10 mouse cellular contexts compared by ENCODE assay signal in the genomic region with DNA sequence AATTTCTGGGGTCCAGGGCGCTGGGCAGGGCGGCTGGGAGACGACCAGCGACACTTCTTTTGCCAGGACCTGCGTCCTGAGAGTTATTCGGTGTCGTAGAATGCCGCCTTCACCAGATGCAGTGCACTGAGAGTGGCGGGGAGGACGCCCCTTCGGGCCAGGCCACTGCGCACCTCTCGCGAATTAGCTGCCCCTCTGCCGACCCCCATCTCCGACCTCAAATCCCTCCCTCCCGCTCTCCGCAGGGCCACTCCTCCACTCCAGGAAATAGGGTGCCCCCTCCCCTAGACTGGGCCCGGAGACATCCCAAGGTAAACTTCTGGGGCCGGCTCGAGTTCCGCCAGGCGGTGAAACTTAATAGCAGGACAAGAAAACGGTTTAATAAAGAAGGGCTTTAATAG. TPM values are rescaled to one million over a fixed set of nuclear protein-coding genes. Genes with fewer than 3 reads are reported as not detected.
DNase-seq lines count a peak whose midpoint lies in the region; ATAC-seq and TF ChIP-seq lines count a peak whose summit lies in the region.
"Had no signal": no experiment of that assay in that cellular context is flagged by ENCODE, and none has a peak within 500 bp of the region (broad histone marks: within the 10 kb centered on the region; RNA-seq: fewer than 3 reads in every experiment).

No protein-coding gene starts in this region.

- peak overlapping the region in 1 of 2 experiments; percentile 16; a peak in 1 of 4 replicates for H3K4me3 ChIP-seq in heart, embryonic 14.5 days (ENCODE audit: control insufficient read depth in 1 of 2, insufficient read depth in 1 of 2, low read depth in 1 of 2, low read length in 2 of 2)
- H3K4me3 ChIP-seq in testis, adult 2 months (ENCODE audit: control insufficient read depth, low read depth, low read length), result peak overlapping the region; percentile 13; the same call in 1 of the 2 replicates
- peak overlapping the region; percentile 26; the same call in 1 of the 2 replicates for H3K4me3 ChIP-seq in limb, embryonic 10.5 days

- peaks cover 94% of the 10 kb centered on the region for H3K27me3 ChIP-seq in heart, embryonic 14.5 days (ENCODE audit: control insufficient read depth, insufficient read depth, low read length)
- H3K27me3 ChIP-seq in testis, adult 2 months (ENCODE audit: control insufficient read depth, insufficient read depth, low read length), result peaks cover 11% of the 10 kb centered on the region
- peaks cover 100% of the 10 kb centered on the region for H3K27me3 ChIP-seq in limb, embryonic 10.5 days (ENCODE audit: low read depth, poor library complexity, severe bottlenecking)

- no peaks in the 10 kb centered on the region for H3K36me3 ChIP-seq in heart, embryonic 14.5 days (ENCODE audit: control insufficient read depth, insufficient read depth, low read length)
- no peaks in the 10 kb centered on the region for H3K36me3 ChIP-seq in testis, adult 2 months (ENCODE audit: control insufficient read depth, insufficient read depth, low read length)
- no peaks in the 10 kb centered on the region for H3K36me3 ChIP-seq in limb, embryonic 10.5 days

- peaks cover 5 to 24% of the 10 kb centered on the region in 2 experiments; a peak in 3 of 4 replicates for H3K4me1 ChIP-seq in heart, embryonic 14.5 days (ENCODE audit: control insufficient read depth in 2 of 2, insufficient read depth in 2 of 2, low read length in 2 of 2)
- H3K4me1 ChIP-seq in testis, adult 2 months (ENCODE audit: control insufficient read depth, insufficient read depth, low read length), result peaks cover 38% of the 10 kb centered on the region
- peaks cover 45% of the 10 kb centered on the region for H3K4me1 ChIP-seq in limb, embryonic 10.5 days

- no peak overlapping the region for H3K27ac ChIP-seq in heart, embryonic 14.5 days (replicated peaks in 1 of 2; ENCODE audit: control insufficient read depth in 1 of 2, insufficient read depth in 1 of 2, low read depth in 2 of 2, low read length in 2 of 2)
- H3K27ac ChIP-seq in testis, adult 2 months (ENCODE audit: control insufficient read depth, insufficient read depth, low read depth, low read length), result no peak overlapping the region
- no peak overlapping the region for H3K27ac ChIP-seq in limb, embryonic 10.5 days

- no peak for TF ChIP-seq CTCF in testis, adult 2 months (IDR thresholded peaks at IDR 0.05; ENCODE audit: control insufficient read depth, insufficient read depth, insufficient replicate concordance, low read depth, low read length)

- no peaks in the 10 kb centered on the region for H3K9me3 ChIP-seq in heart, embryonic 14.5 days (ENCODE audit: control insufficient read depth, low read length)
- no peaks in the 10 kb centered on the region for H3K9me3 ChIP-seq in limb, embryonic 10.5 days (replicated peaks)

- ATAC-seq in heart, embryonic 14.5 days (ENCODE audit: insufficient number of reproducible peaks, insufficient read depth, low FRiP score, low read depth), result no peak
- no peak for ATAC-seq in granulocyte monocyte progenitor cell, adult 5-6 weeks (replicated peaks; ENCODE audit: poor library complexity, severe bottlenecking)

- no peak for TF ChIP-seq POLR2A in testis, adult 2 months (IDR thresholded peaks at IDR 0.05; ENCODE audit: control insufficient read depth, low read depth, low read length)

- DNase-seq in heart, postnatal 25 days (ENCODE audit: low spot score), result no peak
- DNase-seq in testis, postnatal 10 days (ENCODE audit: low spot score), result no peak
- peak; percentile 65 for DNase-seq in limb, embryonic 10.5 days (ENCODE audit: low spot score)
- DNase-seq in c-Kit-positive CD71-positive TER-119-positive erythroid progenitor cells, embryonic 14.5 days (ENCODE audit: low spot score), result no peak
- no peak for DNase-seq in cerebellum, postnatal 10 days
- DNase-seq: adrenal gland, adult 8-10 months had no signal

- peak overlapping the region; percentile 32 for H3K4me2 ChIP-seq in heart, embryonic 14.5 days (ENCODE audit: low read length)

- WGBS in heart, embryonic 14.5 days, result 2% methylated on average over 24 of the region's 24 CpGs
- WGBS in limb, embryonic 10.5 days, result under 1% methylated on average over 24 of the region's 24 CpGs

- no peak overlapping the region for H3K9ac ChIP-seq in heart, embryonic 14.5 days (ENCODE audit: low read length)

- intact Hi-C loops in heart, postnatal 25 days (cut with DNase I), result no loop called here

RNA-seq across cellular contexts. Expression of a gene that starts 6.2 kb away (rescaled TPM):
- not detected in 2 replicates for polyA plus RNA-seq in heart, embryonic 14.5 days (2014; fragmentation: Nextera tagmentation; extraction: Ambion mirVana)
- under 1 TPM in 1 of 2 experiments, not detected in 1; 0.10 TPM for total RNA-seq in heart, postnatal 25 days (2021)
- 3.8 and 6.3 TPM in 2 replicates for polyA plus RNA-seq in testis, adult 2 months (2012; rRNA removed)
- 0.20 TPM in 2 replicates for polyA plus RNA-seq in limb, embryonic 10.5 days (2016; fragmentation: Nextera tagmentation; extraction: Ambion mirVana)
- total RNA-seq in granulocyte monocyte progenitor cell, adult 5-6 weeks (2014; fragmentation: Nextera tagmentation), result not detected in 2 replicates
- total RNA-seq in granulocyte monocyte progenitor cell, adult 5-6 weeks (2017), result not detected in 2 replicates
- polyA plus RNA-seq: CD4-positive, CD25-positive, alpha-beta regulatory T cell, adult 4 months had no signal
